Mouse (Mus musculus): ENCODE results near the gene Glt8d2.
"Not testable (repeated sequence)": the region's sequence is repeated elsewhere in the genome, so short reads cannot be mapped to it uniquely, and the experiment has no call there.

The Glt8d2 gene

DNA sequence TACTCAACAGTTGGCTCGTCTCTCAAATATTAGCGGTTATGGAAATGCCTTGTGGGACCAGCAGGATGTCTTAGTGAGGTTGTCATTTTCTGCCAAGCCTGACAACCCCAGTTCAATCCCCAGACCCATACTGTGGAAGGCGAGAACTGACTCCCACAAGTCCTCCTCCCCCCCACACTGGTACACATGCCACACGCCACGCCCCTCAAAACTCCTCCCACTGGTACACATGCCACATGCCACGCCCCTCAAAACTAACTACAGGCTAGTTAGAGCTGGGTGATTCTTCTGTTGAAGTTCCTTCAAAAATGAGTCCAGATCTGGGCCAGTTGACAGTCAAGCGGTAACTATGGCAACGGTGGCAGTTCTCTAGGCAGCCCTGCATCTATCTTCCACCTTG, 44.4 kb downstream of the Glt8d2 start:
- no peak for DNase-seq (ENCODE audit: low spot score)

DNA sequence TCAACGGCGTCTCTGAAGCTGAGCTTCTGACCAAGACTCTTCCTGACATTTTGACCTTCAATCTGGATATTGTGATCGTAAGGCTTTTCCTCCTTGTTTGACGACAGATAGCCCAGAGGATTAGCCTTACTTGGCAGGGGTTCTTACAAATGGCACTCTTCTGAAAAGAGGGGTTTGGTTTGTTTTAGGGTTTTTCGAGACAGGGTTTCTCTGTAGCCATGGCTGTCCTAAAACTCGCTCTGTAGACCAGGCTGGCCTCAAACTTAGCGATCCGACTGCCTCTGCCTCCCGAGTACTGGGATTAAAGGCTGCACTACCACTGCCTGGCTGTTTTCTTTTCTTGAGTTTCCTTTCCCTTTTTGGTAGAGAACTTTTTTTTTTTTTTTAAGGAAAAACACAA, 49.0 kb downstream of the Glt8d2 start:
- no peak for DNase-seq (ENCODE audit: low spot score)

DNA sequence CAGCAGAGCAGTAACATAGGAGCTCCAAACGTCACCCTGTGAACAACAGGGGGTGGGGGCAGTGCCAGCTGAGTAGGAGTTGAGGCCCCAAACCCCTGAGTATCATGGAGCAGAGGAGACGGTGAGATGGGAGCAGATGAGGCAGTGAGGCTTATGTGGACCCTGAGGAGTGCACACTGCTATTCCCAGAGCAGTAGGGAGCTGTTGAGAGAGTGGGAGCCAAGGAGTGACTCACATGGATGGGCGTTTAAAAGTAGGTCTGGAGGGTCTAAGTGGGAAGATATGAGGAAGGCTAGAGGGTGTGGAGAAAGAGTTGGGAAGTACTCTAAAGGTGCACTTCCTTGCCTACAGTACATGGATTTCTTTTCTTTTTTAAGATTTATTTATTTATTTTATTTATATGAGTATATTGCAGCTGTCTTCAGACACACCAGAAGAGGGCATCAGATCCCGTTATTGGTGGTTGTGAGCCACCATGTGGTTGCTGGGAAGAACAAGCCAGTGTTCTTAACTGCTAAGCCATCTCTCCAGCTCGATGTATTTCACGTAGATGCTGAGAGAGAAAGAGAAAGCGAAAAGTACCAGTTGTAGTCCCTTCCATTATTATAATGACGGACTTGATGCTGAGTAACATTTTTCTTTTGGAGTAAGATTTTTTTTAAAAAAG, 51.3 kb downstream of the Glt8d2 start:
- no peak for DNase-seq (ENCODE audit: low spot score)

DNA sequence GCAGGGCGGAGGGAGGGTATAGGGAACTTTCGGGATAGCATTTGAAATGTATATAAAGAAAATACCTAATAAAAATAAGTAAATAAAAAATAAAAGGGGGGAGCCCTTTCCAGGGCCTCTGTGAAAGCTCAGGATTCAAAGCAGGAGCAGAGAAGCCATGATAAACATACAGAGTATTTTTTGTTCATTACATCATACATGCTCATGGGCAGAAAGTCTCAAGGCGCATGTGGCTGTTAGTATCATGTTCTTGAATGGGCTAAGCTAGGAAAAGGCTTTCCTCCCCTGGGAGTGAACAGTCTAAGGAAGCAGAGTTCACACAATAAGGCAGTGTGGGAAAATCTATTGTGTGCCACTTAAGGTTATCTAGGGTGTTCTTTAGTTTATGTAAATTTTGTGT, 54.1 kb downstream of the Glt8d2 start:
- no peak for DNase-seq (ENCODE audit: low spot score)

DNA sequence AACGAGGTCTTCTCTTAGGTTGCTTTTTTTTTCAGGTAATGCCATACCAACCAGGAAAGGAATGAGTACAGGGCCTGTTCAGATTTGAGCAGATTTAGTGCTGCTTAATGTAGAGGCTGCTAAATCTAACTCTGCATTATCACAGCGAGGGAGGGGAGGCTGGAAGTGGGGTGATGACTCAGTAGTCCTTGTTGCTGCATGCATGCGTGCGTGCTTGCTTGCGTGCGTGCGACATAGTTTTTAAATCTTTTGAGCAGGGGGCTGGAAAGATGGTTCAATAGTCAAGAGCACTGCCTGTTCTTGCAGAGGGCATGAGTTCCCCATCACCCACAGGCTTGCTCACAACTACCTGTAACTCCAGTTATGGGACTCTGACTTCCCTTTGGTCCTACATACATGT, 56.1 kb downstream of the Glt8d2 start:
- DNase-seq (ENCODE audit: low spot score) = no peak

DNA sequence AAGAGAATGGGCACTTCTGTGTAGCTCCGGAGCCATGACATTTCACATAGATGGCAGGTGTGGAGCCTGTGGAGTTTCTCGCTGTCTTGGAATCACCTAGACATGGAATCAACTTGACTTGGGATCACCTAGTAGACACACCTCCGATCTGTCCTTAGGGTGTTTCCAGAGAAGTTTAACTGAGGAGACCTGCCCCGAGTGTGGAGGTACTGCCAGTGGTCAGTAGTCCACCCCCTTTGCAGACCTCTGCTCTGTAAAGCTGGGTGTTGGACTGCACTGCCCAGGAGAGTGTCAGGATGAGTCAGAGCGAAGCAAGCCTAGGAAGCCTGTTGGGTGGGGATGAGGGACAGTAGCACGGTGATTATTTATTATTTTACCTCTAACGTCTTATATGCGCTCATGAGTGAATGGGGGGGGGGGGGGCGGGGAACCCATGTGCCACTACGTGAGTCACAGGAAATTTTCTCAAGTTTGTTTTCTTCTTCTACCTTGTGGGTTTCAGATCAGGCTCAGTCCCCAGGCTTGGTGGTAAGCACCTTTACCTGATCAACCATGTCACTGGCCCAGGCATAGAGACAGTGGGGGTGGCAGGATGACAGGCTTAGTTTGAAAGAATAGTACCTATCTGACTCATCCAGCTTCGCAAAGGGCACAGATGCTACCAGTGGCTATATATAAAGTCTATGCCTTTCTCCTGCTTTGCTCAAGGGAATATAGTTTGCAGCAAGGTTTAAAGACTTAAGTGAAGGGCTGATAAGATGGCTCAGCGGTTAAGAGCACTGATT, 57.8 kb downstream of the Glt8d2 start:
- DNase-seq (ENCODE audit: low spot score) = no peak

DNA sequence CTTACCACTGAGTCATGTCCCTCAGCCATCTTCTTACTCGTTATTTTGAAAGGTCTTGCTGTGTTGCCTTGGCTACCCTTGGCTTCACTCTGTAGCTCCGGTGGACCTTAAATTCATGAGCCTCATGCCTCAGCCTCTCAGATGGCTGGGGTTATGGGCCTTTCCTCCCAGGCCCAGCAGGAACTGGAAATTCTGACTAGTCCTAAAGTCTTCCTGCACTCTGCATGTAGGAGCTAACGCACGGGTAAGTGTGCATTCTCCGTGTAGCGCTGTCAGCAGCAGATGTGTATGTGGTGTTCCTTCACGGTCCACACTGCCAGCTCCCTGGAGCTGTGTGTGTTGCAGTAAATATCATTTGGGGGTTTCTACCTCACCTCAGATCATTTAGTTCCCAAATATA, 59.3 kb downstream of the Glt8d2 start:
- DNase-seq (ENCODE audit: low spot score) = no peak

DNA sequence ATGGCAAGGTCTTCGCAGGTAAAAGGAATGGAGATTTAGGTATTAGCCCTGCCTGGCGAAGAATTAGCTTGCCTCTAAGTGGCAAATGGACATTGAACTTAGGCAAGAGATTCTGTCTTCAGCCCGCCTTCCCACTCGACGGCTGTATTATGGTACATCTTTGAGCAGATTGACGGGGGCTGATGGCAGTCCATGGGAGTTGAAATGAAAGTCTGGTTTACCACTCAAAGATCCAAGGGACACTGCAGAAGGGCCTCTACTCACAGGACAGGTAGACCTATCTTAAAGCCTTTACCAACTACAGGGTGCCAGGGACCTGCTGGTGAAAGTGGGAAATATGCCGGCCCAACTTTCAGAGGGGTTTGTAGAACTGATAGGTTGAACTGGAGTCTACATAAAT, 60.0 kb downstream of the Glt8d2 start:
- no peak for DNase-seq (ENCODE audit: low spot score)

DNA sequence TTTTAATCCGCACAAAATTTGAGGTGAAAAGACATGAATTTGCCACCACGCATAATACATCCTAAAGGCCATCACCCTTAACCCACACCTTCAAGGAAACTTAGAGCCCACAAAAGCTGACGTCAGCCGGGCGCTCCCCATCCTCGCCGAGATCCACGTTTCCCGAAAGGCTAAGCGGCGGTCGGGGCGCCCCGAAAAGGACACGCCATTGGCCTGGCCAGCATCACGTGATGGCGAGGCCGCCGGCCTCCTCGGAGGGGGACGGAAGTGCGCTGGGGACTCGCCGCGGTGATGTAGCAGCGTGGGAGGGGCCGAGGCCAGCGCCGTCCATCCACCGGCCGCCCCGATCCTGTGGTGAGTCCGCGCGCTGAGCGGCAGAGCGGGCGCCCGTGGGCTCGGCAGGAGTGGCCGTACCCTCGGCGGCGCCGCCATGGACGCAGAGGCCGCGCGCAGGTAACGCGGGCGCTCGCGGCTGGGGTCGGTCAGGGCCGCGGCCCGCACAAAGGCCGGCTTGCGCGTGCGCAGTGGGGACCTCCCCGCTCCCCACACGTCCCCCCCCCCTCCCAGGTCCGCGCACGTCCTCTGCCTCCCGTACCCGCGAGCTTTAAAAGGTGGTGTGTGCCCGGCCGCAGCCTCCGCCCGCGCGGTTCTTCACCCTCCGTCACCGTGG, 60.7 kb downstream of the Glt8d2 start, which contains the start of gene Tdg:
Gene Tdg (plus strand): TSS at position 243 of the 670 bp plus-strand sequence.
- peak; percentile 49 for DNase-seq (ENCODE audit: low spot score)

DNA sequence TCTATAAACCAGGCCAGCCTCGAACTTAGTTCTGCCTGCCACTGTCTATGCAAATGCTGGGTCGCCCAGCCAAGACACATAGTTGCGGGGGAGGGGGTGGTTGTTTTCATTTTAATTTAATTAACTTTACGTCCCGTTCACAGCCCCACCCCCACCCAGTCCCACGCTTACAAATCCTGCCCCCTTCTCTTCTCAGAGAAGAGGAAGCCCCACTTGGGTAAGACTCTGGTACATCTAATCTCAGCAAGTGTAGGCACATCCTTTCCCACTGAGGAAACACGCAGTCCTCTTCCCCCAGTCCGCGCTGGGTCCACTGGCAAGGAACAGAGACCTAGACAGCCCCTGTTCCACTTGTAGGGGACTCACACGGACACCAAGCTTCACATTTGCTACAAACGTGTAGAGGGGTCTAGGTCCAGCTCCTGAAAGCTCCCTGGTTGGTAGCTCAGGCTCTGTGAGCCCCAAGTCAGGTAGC, 61.3 kb downstream of the Glt8d2 start:
- DNase-seq (ENCODE audit: low spot score) = no peak

DNA sequence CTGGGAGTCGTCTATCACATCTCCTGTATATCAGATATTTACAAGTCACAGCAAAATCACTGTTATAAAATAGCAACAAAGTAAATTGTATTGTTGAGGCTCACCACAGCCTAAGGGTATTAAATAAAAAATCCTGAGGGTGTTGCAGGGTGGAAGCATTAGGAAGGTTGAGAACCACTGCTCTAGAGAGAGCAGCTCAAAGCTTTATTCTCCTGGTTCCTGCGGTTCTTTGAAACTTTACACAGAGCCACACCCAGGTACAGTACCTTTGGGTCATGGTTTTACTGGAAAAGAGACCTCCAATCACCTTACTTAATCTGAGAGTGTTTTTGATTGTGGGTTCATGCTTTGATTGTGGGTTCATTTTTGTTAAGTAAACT, 66.9 kb downstream of the Glt8d2 start:
- not testable (repeated sequence) for DNase-seq (ENCODE audit: low spot score)

DNA sequence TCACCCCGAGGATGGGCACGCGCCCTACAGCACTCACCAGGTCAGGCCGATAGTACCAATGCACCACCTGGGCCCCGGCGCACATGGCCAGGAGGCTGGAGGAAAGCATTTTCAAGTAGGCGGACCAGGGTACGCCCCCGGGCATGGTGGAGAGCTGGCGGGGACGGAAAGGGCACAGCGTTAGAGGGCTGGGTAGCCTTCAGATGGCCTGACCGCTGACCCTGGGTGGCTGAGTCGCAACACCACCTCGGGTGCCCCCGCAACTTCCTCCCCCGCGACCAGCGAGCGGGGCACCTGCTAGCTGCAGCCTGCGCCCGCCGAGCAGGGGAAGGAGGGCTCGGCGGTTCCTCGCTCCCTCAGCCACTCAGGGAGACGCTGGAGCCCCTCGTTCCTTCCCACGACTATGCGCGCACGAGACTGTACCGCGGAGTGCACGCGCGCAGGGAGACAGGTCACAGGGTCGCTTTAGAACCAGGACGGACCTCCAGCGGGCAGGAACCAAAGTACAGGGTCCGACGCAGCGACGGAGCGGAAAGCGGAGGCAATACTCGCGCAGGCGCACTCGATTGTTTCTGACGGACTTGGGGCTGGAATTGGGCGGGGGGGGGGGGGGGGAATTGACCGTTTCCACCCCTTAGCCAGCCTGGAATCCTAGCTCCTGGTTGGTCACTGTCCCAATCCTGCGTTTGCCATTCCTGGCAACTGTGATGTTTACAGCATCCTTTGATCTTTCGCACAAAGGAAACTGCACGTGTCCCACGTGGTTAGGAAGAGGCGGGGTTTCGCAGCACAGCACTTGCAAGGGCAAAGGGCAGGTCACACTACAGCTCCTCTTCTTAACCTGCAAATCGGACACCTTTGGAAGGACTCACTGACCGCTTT, 67.5 kb downstream of the Glt8d2 start, which contains the start of gene 1190007I07Rik:
Gene 1190007I07Rik (minus strand): TSS at position 558 of the 882 bp plus-strand sequence.
- DNase-seq (ENCODE audit: low spot score) = peak; percentile 55

DNA sequence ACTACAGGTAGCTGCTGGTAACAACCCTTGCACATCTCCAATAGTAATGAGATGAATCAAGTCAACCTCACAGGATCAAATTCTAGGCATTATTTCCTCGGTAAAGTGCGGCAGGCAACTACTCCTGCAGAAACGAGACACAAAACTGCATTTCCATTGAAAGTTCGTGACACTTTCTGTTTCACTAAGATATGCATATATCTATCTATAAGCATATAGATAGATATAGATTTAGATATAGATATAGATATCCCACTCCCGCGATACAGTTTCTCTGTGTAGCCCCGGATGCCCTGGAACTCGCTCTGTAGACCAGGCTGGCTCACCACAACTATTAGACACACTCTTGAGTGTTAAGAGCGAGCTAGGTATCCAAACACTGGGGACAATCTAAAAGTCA, 68.2 kb downstream of the Glt8d2 start:
- DNase-seq (ENCODE audit: low spot score) = no peak
